Mouse (Mus musculus) spleen, adult 2 months (tissue): Measurements from ENCODE around the gene Krt18. TPM values are rescaled to one million over a fixed set of nuclear protein-coding genes. Genes with fewer than 3 reads are reported as not detected.
"Not testable (repeated sequence)": the region's sequence is repeated elsewhere in the genome, so short reads cannot be mapped to it uniquely, and the experiment has no call there.

Experiments used
- DNase-seq, 2 experiments: peaks; one replicate each; pipeline versions ENCODE4 v3.0.0 to v3.0.0-alpha.2; 2012 to 2021; ENCODE audit warnings: low spot score in 2 of 2, low read depth in 1 of 2
- H3K27ac ChIP-seq: fragments of 200-500 bp; 2 replicates; pipeline ENCODE4 v1.5.1; 2012; ENCODE audit warnings: low read length, inconsistent platforms; ENCODE audit not compliant: insufficient read depth
- H3K27me3 ChIP-seq: fragments of 200-500 bp; 2 replicates; pipeline ENCODE4 v1.6.1; 2012; ENCODE audit warnings: mild to moderate bottlenecking, moderate library complexity, low read length, inconsistent platforms; ENCODE audit not compliant: control insufficient read depth, insufficient read depth
- H3K36me3 ChIP-seq: fragments of 200-500 bp; 2 replicates; pipeline ENCODE4 v1.6.1; 2012; ENCODE audit warnings: mild to moderate bottlenecking, low read length, inconsistent platforms; ENCODE audit not compliant: control insufficient read depth, insufficient read depth
- H3K4me1 ChIP-seq: fragments of 200-500 bp; 2 replicates; pipeline ENCODE4 v1.6.1; 2011; ENCODE audit warnings: inconsistent platforms; ENCODE audit not compliant: control insufficient read depth, insufficient read depth, insufficient read length
- H3K4me3 ChIP-seq: fragments of 200-500 bp; 2 replicates; pipeline ENCODE4 v1.5.1; 2011; ENCODE audit warnings: mild to moderate bottlenecking, inconsistent platforms; ENCODE audit not compliant: insufficient read depth, insufficient read length; ENCODE audit errors: extremely low read depth
- CTCF ChIP-seq: fragments of 200-500 bp; IDR thresholded peaks from 2 replicates; pipeline ENCODE4 v1.5.1; 2011; ENCODE audit warnings: mild to moderate bottlenecking, inconsistent platforms; ENCODE audit not compliant: insufficient read depth, insufficient read length, insufficient replicate concordance; ENCODE audit errors: extremely low read depth
- POLR2A ChIP-seq: fragments of 200-500 bp; IDR thresholded peaks from 2 replicates; pipeline ENCODE4 v1.6.1; 2011; ENCODE audit warnings: low read depth, low read length, inconsistent platforms
- WGBS: fragments of 180-500 bp; shearing (Covaris S2); methylation state at CpG from one replicate; pipeline ENCODE4 v1.1.7; 2018; 5-methylcytosine and 5-hydroxymethylcytosine counted together
- polyA plus RNA-seq: library from polyadenylated mRNA; depleted of rRNA; stranded (reverse); fragments of >200 nt; gene quantifications from 2 replicates; pipeline ENCODE4 v1.2.3, GENCODE M21; 2012; rRNA removed

Krt18 gene
- polyA plus RNA-seq, 1 experiment, result 2.2 TPM

- peaks cover 5% of the 10 kb centered on the region; the same call in 1 of the 2 replicates for H3K4me1 ChIP-seq
- H3K27ac ChIP-seq, result peak overlapping the region; percentile 92
- peak overlapping the region; percentile 91 for H3K4me3 ChIP-seq
- DNase-seq, result peak in 1 of 2 experiments; percentile 57
- WGBS, result under 1% methylated on average over 57 of the region's 57 CpGs
- TF ChIP-seq CTCF (no peak), POLR2A (no peak)
- H3K36me3 ChIP-seq, result no peaks in the 10 kb centered on the region
- H3K27me3 ChIP-seq, result no peaks in the 10 kb centered on the region
Measured at GRCm38 (mm10) chr15:102074070-102074731, 46.2 kb downstream of the Krt18 start.

- TF ChIP-seq POLR2A, result no peak
- TF ChIP-seq CTCF, result no peak
- DNase-seq, result no peak
- no peak overlapping the region for H3K27ac ChIP-seq
- no peaks in the 10 kb centered on the region for H3K27me3 ChIP-seq
- 0 out of 2 replicates have a peak, but pooled peaks cover 5% of the 10 kb centered on the region for H3K4me1 ChIP-seq
- no peak overlapping the region; the same call in 1 of the 2 replicates for H3K4me3 ChIP-seq
- H3K36me3 ChIP-seq, result no peaks in the 10 kb centered on the region
- WGBS, result 7% methylated on average over 11 of the region's 11 CpGs
Measured at GRCm38 (mm10) chr15:102074876-102075585, 47.1 kb downstream of the Krt18 start.

GRCm38 (mm10) chr15:102077111-102077677 is 49.2 kb downstream of the Krt18 start:
- TF ChIP-seq CTCF, result no peak
- TF ChIP-seq POLR2A, result no peak

GRCm38 (mm10) chr15:102079221-102079620 is 51.2 kb downstream of the Krt18 start:
- 71% methylated on average over 4 of the region's 4 CpGs for WGBS

More at GRCm38 (mm10) chr15:102077111-102077677, 49.2 kb downstream of the Krt18 start:
- 65% methylated on average over 2 of the region's 2 CpGs for WGBS
- Histone ChIP-seq H3K4me3 (no peak overlapping the region), H3K36me3 (no peaks in the 10 kb centered on the region), H3K4me1 (0 out of 2 replicates have a peak, but pooled peaks cover 5% of the 10 kb centered on the region), H3K27ac (no peak overlapping the region), H3K27me3 (no peaks in the 10 kb centered on the region)
- DNase-seq, result no peak

GRCm38 (mm10) chr15:102079924-102080323 is 51.9 kb downstream of the Krt18 start:
- H3K4me3 ChIP-seq, H3K27me3 ChIP-seq, H3K4me1 ChIP-seq, H3K27ac ChIP-seq, DNase-seq: not testable (repeated sequence)
- peaks cover 18% of the 10 kb centered on the region for H3K36me3 ChIP-seq
- WGBS, result 69% methylated on average over 8 of the region's 8 CpGs

More at GRCm38 (mm10) chr15:102079221-102079620, 51.2 kb downstream of the Krt18 start:
- no peak for DNase-seq
- Histone ChIP-seq H3K4me1 (0 out of 2 replicates have a peak, but pooled peaks cover 5% of the 10 kb centered on the region), H3K4me3 (no peak overlapping the region), H3K27me3 (no peaks in the 10 kb centered on the region), H3K36me3 (peaks cover 13% of the 10 kb centered on the region; the same call in 1 of the 2 replicates), H3K27ac (no peak overlapping the region)
- no peak for TF ChIP-seq CTCF

GRCm38 (mm10) chr15:102080429-102080828 is 52.4 kb downstream of the Krt18 start:
- Histone ChIP-seq H3K27ac (no peak overlapping the region), H3K4me1 (0 out of 2 replicates have a peak, but pooled peaks cover under 1% of the 10 kb centered on the region), H3K27me3 (no peaks in the 10 kb centered on the region), H3K36me3 (peaks cover 20% of the 10 kb centered on the region), H3K4me3 (no peak overlapping the region)
- no peak for DNase-seq
- TF ChIP-seq CTCF (no peak), POLR2A (no peak)
- 41% methylated on average over 2 of the region's 2 CpGs for WGBS

Other genes with a start within 250 kb of the Krt18 start
- gene Krt72, start 241.7 kb upstream of the Krt18 start, polyA plus RNA-seq, result not detected in 2 replicates
- not detected in 2 replicates for gene Krt73, start 225.8 kb upstream of the Krt18 start, polyA plus RNA-seq
- not detected in 2 replicates for gene Krt2, start 210.0 kb upstream of the Krt18 start, polyA plus RNA-seq
- gene Krt1, start 177.4 kb upstream of the Krt18 start, polyA plus RNA-seq, result 0.05 and 0.22 TPM in 2 replicates
- gene Krt77, start 158.5 kb upstream of the Krt18 start, polyA plus RNA-seq, result not detected in 2 replicates
- 0.07 TPM in 1 of 2 replicates, not detected in the other for gene Krt76, start 135.3 kb upstream of the Krt18 start, polyA plus RNA-seq
- 0.05 TPM in 1 of 2 replicates, not detected in the other for gene Krt4, start 103.4 kb upstream of the Krt18 start, polyA plus RNA-seq
- gene Krt79, start 87.9 kb upstream of the Krt18 start, polyA plus RNA-seq, result not detected in 2 replicates
- gene Krt78, start 73.9 kb upstream of the Krt18 start, polyA plus RNA-seq, result not detected in 2 replicates
- gene Krt8, start 23.7 kb upstream of the Krt18 start, polyA plus RNA-seq, result 2.2 and 3.0 TPM in 2 replicates
- gene Eif4b, start 45.6 kb downstream of the Krt18 start, polyA plus RNA-seq, result 59.7 and 65.8 TPM in 2 replicates
- 44.5 and 46.3 TPM in 2 replicates for gene Tns2, start 72.2 kb downstream of the Krt18 start, polyA plus RNA-seq
- gene Spryd3, start 108.1 kb downstream of the Krt18 start, polyA plus RNA-seq, result 26.0 and 28.8 TPM in 2 replicates
- gene Igfbp6, start 116.2 kb downstream of the Krt18 start, polyA plus RNA-seq, result 10.9 and 21.0 TPM in 2 replicates
- gene Soat2, start 122.3 kb downstream of the Krt18 start, polyA plus RNA-seq, result 3.2 and 5.4 TPM in 2 replicates
- 26.8 and 30.2 TPM in 2 replicates for gene Zfp740, start 175.1 kb downstream of the Krt18 start, polyA plus RNA-seq
- gene Csad, start 176.5 kb downstream of the Krt18 start, polyA plus RNA-seq, result 33.2 and 40.9 TPM in 2 replicates
- 127 and 143 TPM in 2 replicates for gene Itgb7, start 203.8 kb downstream of the Krt18 start, polyA plus RNA-seq
- gene Rarg, start 229.3 kb downstream of the Krt18 start, polyA plus RNA-seq, result 21.1 and 27.5 TPM in 2 replicates
- gene Gm9918, start 242.4 kb downstream of the Krt18 start, polyA plus RNA-seq, result 0.05 TPM in 1 of 2 replicates, not detected in the other